Mouse (Mus musculus) liver, embryonic 14.5 days (tissue): ENCODE results near the gene Mast3.
"Not testable (repeated sequence)": the region's sequence is repeated elsewhere in the genome, so short reads cannot be mapped to it uniquely, and the experiment has no call there.

ENCODE experiments used
- CTCF ChIP-seq: IDR thresholded peaks from 2 replicates; pipeline ENCODE4 v1.5.1; 2016; ENCODE audit warnings: antibody characterized with exemption, low read depth, control low read depth
- EP300 ChIP-seq: IDR thresholded peaks from 2 replicates; pipeline ENCODE4 v1.6.1; 2016; ENCODE audit warnings: antibody characterized with exemption, low read depth

DNA sequence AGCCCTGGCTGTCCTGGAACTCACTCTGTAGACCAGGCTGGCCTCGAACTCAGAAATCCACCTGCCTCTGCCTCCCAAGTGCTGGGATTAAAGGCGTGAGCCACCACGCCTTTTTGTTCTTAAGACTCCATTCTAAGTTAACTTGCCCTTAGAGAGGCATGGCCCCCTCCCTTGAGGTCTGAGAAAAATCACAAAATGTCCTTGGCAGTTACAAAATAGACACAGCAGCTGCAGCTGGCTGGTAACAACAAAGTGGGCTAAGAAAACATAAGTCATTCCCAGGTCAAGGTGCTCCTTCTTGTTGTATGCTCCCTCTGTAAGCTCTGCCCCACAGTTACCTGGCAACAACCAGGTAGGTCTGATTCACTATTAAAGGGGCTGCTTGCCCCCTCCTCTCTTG, 17.7 kb upstream of the Mast3 start:
- TF ChIP-seq EP300, CTCF: not testable (repeated sequence)
